Mouse (Mus musculus) thymus, postnatal 0 days (tissue): ENCODE data around the gene Adgrl4. TPM values are rescaled to one million over a fixed set of nuclear protein-coding genes. Genes with fewer than 3 reads are reported as not detected.

Experiments
- DNase-seq: peaks from one replicate; pipeline ENCODE4 v3.0.0-alpha.2; 2015; ENCODE audit warnings: low spot score
- polyA plus RNA-seq: library from polyadenylated mRNA; unstranded; fragments of >200 nt; fragmentation: Nextera tagmentation; extraction: Ambion mirVana; gene quantifications from 2 replicates; pipeline ENCODE4 v1.2.1, GENCODE M21; 2015

Adgrl4 gene
- 3.3 and 6.5 TPM in 2 replicates for polyA plus RNA-seq

- DNase-seq: no peak
Measured at GRCm38 (mm10) chr3:151437693-151438092, at the start of gene Adgrl4. Adgrl4 (plus strand) TSS chr3:151437887.

- no peak for DNase-seq
Measured at GRCm38 (mm10) chr3:151390912-151391311, 46.8 kb upstream of the Adgrl4 start.

GRCm38 (mm10) chr3:151392891-151393290 is 44.8 kb upstream of the Adgrl4 start:
- no peak for DNase-seq

DNA sequence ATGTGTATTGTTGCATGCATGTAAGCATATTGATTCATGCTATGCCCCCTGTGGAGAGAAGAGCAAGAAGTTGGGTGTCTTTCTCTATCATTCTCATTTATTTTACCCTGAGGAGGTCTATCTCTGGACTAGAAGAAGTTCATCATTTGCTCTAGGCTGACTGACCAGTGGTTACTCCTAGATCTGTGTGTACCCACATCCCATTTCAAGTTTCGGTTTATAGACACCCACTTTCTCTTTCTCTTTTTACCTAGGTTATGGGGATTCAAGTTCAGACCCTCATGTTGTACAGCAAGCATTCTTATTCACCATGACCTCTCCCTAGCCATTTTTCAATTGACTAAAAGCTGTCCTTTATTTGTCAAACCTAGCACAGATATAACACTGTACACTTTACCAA is 44.4 kb upstream of the Adgrl4 start:
- DNase-seq: no peak

DNA sequence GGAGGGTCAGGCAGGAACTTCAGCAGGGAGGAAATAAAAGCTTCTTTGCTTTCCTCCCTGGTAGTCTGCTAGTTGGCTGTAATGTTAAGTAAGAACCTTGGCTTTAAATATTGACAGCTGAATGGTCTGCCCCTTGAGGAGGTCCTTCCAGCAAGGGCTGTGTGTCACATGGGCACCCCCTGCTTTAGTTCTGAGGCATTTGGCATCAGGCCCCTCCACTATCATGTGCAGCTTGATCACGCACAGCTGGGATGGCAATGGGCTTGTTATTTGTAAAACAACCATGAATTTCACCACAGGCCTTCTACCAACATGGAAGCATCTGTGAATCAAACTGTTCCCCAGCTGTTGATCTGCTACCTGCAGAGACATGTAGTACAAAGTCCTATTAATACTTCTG is 38.4 kb upstream of the Adgrl4 start:
- DNase-seq: no peak

- DNase-seq: no peak
Measured at GRCm38 (mm10) chr3:151411031-151411430, 26.7 kb upstream of the Adgrl4 start.

- no peak for DNase-seq
Measured at GRCm38 (mm10) chr3:151411488-151411887, 26.2 kb upstream of the Adgrl4 start.

- no peak for DNase-seq
Measured at GRCm38 (mm10) chr3:151416931-151417330, 20.8 kb upstream of the Adgrl4 start.

DNA sequence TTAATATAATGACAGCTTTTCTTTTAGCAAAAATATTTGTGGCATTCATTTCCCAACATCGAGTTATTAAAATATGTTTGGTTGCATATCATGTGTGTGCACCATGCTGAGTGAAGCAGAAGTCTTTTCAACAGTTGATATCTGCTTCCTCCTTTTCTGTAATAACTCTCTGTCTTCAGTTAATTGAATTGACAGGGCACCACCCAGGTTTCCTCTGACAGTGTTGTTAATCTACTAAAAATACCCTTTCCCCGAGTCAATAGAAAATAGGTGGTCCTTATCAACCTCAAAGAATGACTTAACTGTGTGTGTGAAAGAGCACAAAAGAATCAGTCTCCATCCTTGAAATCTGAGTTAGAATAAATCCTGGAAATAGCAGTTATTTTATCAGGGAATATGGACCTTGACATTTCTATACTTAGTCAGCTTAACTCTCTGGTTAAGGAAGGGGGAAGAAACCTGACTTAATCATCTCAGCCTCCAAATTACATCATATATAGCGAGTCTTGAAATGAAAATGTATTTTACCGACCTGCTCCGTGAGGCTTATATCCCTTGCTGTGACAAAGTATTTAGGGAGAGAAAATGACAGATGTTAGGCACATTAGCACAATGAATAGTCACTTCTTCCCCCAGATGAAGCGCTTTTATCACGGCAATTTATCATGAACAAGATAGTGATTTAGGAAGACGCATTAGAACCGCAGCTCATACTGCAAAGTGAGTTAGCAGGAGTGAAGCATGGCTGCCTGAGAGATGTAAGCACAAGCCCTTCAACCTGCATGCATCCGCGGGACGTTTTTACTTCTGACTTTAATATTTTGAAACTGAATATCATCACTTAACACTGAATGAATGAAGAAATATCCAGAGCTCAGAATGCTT is 19.8 kb upstream of the Adgrl4 start:
- no peak for DNase-seq

DNA sequence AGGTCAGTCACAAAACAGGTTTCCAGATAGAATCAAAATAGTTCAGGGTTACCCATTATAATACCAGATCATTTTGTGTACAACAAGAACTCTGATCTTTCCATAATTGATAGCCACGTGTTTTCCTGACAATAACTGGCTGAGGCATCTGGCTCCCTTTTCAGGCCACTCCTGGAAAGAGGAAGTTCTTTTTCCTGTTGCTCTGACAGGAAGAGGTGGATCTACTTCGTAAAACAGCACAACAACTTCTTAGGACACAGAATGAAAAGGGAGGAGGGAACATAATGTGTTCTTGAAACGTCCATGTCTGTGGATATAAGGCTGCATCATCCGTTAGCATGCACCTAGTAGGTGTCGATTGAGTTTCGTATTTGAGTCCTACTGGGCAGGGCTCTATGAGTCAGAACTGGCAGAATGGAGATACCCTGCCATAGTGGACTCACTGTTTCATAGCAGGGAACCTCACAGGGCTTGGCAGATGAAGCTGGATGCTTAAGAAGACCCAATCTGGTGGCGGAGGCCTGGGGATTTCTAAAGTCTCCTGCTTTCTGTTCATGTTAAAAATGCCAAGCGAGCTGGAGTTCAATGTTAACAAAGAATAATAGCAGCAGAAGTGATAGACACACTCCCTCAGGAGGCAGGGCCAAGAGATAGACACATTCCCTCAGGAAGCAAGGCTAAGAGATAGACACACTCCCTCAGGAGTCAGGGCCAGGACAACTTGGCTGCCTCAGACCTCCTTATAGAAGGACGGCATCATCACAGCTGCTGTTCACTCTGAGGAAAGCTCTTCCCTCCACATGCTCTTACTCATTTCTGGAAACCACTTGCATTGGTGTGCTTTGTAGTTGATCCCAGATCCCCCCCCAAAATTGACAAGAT is 13.1 kb upstream of the Adgrl4 start:
- DNase-seq: no peak

DNA sequence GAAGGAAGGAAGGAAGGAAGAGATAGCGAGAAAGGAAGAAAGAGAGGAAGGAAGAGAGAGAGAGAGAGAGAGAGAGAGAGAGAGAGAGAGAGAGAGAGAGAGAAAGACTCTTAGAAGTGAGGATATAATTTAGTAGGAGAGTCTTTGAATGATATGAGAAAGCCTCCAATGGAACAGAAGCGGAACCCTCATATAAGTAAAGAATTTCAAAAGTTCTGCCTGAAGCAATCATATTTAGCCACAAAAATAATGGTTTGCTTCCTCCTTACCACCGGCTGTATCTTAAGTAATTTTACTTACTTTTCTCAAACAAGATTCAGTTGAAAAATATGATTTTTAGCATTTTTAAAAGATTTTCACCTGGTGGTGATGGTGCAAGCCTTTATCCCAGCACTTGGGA is 7.6 kb upstream of the Adgrl4 start:
- no peak for DNase-seq

GRCm38 (mm10) chr3:151431507-151431906 is 6.2 kb upstream of the Adgrl4 start:
- no peak for DNase-seq

- DNase-seq: no peak
Measured at GRCm38 (mm10) chr3:151438364-151438763, 677 bp downstream of the Adgrl4 start.

DNA sequence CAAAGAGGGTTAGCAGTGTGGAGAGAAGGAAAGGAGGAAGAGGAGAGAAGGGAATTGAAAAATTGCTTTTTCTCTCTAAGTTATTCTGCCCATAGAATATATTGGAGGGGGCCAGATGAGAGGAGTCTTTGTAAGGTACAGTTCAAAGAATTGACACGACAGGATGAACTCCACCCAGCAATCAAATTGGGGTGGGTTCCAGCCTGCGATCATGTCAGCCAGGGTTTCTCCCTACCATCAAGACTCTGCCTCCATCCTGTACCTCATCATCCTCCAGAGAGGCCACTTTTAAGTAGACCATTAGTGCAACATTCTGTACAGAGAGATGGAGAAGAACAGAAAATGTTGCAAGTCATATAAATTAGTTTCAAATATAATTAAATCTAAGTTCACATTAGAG is 2.3 kb downstream of the Adgrl4 start:
- no peak for DNase-seq

DNA sequence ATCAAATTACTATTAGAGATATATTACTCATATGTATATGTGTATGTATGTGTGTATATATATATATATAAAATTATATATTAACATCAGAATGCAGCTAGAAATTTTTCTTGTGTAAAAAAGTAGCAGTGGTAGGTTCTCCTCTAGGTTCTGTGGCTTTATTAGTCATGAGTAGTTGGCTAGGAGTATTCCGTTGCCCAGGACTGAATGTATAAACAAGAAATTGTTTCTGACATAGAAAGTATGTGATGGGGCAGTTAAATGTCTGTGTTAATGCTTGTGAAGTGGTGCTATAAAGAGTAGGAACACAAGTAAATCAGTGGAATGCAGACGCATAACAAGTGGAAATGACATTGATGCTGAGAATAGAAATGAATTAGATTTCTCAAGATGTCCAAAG is 4.3 kb downstream of the Adgrl4 start:
- DNase-seq: no peak

- no peak for DNase-seq
Measured at GRCm38 (mm10) chr3:151443486-151443885, 5.8 kb downstream of the Adgrl4 start.

- DNase-seq: no peak
Measured at GRCm38 (mm10) chr3:151444284-151444683, 6.6 kb downstream of the Adgrl4 start.

GRCm38 (mm10) chr3:151445936-151446335 is 8.2 kb downstream of the Adgrl4 start:
- no peak for DNase-seq

DNA sequence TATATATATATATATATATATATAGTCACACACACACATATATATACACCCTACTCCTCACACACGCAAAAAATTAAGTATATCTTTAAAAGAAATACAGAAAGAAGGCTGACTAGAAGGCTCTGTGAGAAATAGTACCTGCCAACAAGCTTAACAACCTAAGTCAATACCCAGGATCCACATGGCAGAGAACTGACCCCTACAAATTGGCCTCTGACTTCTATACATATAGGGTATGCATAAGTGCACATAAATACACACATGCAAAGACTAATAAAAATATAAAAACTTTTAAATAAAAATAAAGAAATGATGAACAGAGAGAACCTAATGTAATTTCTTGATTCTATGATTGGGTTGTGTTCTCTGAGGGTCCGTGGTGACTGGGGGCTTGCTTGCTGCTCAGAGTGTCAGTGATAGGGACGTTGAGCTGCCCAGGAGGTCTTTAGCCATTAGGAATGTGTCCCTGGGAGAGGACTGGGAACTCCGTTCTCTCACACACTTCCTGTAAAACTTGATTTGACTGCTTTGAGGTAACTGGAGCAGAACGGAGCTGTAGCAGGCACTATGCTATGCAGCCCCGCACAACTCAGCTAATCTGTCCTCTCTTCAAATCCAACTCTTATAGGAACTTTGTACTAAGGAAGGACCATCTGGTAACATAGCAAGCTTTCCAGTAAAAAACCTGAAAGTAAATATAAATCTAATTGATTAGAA is 17.5 kb downstream of the Adgrl4 start:
- DNase-seq: no peak

DNA sequence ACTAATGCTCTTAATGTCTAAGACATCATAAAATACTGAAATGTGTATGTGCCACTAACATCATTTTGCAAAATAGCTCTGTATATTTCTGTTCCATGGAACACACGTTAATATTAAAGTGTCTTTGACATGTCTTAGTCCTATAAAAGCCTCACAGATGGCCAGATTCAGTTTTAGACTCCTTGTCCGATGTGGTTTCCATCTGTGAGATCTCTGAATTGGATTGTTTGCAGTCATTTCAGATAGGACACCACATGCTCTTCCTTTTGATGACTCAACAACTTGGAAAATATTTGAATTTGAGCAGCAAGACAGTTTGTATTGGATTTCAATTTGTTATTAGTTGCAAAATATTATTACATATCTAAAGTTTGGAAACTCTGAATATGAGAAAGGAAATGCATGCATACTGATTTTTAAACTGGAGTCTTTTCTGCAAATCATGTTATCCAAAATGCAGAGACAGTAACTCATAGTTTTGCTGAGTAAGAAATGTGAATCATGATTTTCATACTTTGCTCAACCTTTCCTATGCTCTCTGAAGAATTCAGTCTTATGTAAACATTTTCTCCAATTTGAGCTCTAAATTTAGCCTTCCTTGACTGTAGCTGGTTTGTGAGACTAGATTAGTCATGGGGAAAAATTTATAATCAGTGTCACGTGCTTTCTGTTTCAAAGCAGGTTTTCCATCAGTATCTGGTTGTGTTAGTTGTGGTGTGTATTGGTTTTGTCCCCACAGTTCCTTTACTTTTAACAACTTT is 21.9 kb downstream of the Adgrl4 start:
- DNase-seq: no peak

DNA sequence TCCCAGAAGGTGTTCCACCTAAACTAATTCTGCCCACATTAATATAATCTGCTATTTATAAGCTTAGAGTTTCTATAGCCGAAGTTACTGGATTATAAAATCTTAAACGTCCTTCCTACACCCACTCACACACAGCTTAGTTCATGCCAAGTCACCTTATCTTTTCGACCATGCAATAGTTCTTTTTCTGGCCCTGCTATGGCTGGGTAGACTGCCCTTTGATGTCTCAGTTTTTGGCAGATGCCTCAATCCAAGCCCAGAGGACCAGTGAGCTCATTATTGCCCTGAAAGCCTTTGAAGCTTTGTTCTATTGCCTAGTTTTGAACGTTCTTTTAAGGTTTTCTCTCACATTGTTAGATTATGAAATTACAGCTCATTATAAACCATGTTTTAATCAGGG is 27.5 kb downstream of the Adgrl4 start:
- DNase-seq: no peak
